Mouse (Mus musculus) gastrocnemius, postnatal 14 days (tissue): ENCODE results near the gene Shc3. TPM values are rescaled to one million over a fixed set of nuclear protein-coding genes. Genes with fewer than 3 reads are reported as not detected.

ENCODE experiments used
- DNase-seq: peaks from one replicate; pipeline ENCODE4 v3.0.0; 2021; ENCODE audit warnings: mixed read lengths
- intact Hi-C: fragments of 180-260 bp; cut with DNase I; formaldehyde crosslinking; loops from one replicate; pipeline ENCODE4 v1.15.1; 2025; ENCODE audit warnings: low total_unique reads
- total RNA-seq, 2 experiments: library from RNA; stranded (reverse); gene quantifications; 2 replicates each; pipeline ENCODE4 v1.2.3; 2021

Gene Shc3
- total RNA-seq, 2 experiments from 2014 or later = 1.4 to 2.2 TPM

GRCm38 (mm10) chr13:51400736-51401501 lies 168.3 kb downstream of the Shc3 start:
- intact Hi-C loops = loop anchor here (10.0 kb wide), 1 partner anchor 86 kb away; no protein-coding TSS in a partner anchor
- DNase-seq = no peak

DNA sequence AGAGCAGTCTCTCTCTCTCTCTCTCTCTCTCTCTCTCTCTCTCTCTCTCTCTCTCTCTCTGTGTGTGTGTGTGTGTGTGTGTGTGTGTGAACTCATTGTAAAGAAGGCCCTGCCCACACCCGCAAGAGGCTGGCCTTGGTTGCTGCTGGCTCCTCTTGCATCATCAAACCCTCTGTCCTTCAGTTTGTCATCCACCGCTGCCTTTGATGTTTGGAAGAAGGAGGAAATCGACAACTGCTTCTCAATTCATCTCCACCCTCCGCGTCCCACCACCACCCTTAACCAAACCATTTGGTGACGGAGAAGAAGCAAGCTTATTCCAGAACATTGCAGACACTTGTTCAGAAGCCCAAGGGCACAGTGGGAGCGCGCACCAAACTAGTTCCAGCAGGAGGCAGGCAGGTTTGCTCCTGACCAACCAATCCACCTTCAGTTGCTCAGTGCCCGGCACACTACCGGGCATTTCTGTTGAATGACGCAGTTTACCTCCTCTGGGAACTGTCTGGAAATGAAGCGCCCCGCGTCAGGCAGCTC lies 169.0 kb downstream of the Shc3 start:
- no peak for DNase-seq
- intact Hi-C loops = loop anchor here (10.0 kb wide), 1 partner anchor 85 kb away; no protein-coding TSS in a partner anchor

DNA sequence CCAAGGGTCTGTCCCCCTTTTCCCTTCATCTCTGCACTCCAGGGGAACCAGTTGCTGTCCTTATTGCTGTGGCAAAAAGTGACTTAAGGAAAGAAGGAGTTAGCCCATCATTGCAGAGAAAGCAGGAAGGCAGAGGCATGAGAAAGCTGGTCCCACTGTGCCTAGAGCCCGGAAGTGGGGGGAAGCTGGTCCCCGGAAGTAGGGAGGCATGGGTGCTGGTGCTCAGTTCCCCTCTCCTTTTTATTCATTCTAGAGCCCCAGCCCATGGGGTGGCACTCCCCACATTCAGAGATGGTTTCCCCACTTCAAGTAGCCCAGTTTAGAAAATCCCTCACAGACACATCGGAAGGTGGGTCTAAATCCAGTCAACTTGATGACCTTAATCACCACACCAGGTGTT lies 169.7 kb downstream of the Shc3 start:
- no peak for DNase-seq
- intact Hi-C loops = no loop called here

DNA sequence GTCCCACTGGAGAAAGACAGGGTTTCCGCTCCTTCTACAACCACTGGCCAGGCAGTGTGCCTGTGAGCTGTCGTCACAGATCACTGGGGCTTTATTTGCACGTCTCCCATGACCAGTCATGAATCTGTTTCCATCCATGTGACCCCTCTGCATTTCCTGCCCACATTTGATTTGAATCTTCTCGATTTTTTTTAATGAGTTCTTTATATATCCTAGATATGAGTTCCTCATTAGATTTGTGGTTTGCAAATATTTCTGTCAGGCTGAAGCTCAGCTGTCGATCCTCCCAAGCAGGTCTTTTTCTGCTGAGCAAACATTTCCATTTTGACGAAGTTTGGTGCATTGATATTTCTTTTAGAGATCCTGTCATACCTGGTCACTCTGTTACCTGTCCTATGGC lies 171.4 kb downstream of the Shc3 start:
- intact Hi-C loops = no loop called here
- DNase-seq = no peak

GRCm38 (mm10) chr13:51392256-51392655 lies 177.0 kb downstream of the Shc3 start:
- no peak for DNase-seq
- intact Hi-C loops = no loop called here

GRCm38 (mm10) chr13:51391359-51391916 lies 177.8 kb downstream of the Shc3 start:
- DNase-seq = no peak
- intact Hi-C loops = no loop called here

- intact Hi-C loops = no loop called here
- no peak for DNase-seq
Observed at GRCm38 (mm10) chr13:51390398-51390797, 178.8 kb downstream of the Shc3 start.

GRCm38 (mm10) chr13:51387908-51388307 lies 181.3 kb downstream of the Shc3 start:
- DNase-seq = no peak
- intact Hi-C loops = no loop called here

DNA sequence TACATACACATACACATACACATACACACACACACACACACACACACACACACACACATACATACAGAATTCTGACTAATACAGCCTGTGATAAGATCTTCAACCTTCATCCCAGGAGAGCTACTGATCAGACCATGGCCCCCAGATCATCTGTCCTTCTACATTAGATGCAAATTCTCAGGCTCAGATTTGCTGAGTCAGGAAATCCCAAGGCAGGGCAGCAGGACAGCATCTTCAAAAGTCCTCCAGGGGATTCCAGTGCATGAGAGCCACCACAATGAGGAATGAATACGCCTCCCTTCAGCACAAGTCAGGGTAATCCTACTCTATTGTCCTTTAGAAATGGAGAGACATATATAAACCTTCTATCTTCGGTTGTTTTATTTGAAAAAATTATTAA lies 184.3 kb downstream of the Shc3 start:
- intact Hi-C loops = no loop called here
- DNase-seq = no peak

DNA sequence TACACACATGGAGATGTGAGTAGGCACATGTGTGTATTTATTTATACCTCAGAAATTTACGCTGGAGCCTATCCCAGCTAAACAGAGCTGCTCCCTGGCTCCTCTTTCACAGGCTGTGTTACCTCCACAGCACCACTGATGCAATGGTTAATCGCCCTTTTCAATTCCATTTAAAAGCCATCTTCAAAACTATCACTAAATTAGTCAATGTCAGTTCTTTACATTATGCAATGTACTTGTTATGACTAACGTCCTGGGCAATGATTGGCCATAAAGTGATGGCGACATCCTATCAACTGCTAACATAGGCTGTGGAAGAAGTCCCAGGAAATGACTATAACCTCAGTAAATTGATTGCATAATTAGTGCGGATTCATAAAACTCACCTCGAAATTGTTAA lies 187.7 kb downstream of the Shc3 start:
- intact Hi-C loops = no loop called here

More for the DNA sequence above, 187.7 kb downstream of the Shc3 start:
- no peak for DNase-seq

Other genes with a start within 250 kb of the Shc3 start
- gene S1pr3, start 160.8 kb downstream of the Shc3 start, total RNA-seq = 10 to 100 TPM in 1 of 2 experiments, 1 to 10 TPM in 1; 9.7 to 13.7 TPM
- 1 to 10 TPM; 6.8 to 7.1 TPM for gene Cks2, start 75.8 kb upstream of the Shc3 start, total RNA-seq
- gene Secisbp2, start 82.3 kb upstream of the Shc3 start, total RNA-seq = 1 to 10 TPM; 8.6 to 9.5 TPM
- gene Sema4d, start 224.3 kb upstream of the Shc3 start, total RNA-seq = 100 to 1,000 TPM; 126 to 130 TPM